Mouse (Mus musculus): ENCODE data around the gene Inip.

Gene Inip

DNA sequence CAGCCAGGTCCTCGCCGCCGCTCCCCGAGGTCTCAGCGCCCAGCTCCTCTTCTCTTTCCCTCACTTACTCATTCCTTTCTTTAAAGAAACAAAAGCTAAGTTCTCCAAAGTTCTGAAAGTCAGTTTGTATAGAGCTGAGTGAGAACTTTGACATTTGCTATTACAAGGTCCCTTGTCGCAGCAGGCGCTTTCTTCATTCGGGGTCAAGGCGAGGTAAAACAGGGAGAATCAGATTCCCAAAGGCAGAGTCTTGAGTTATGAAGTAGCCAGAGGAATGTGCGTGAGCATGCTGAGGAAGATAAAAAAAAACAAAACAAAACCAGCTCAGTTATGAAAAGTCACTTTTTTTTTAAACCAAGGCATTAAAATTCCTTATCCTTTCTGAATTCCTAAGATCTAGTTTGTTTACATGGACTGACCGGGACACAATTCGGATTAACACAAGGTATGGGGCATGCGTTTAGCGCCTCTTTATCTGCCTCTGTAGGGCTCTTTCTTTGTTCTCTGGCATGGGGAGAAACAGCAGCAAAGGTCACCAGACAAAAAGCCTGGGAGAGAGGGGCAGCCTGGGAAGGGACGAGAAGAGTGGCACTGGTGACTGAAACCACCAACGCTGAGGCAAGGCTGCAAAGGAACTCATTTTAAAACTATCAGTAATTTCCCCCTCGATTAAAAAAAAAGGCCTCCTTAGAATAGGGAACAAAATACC is 29.1 kb downstream of the Inip start:
- no peak for DNase-seq (ENCODE audit: low read depth, low spot score)

DNA sequence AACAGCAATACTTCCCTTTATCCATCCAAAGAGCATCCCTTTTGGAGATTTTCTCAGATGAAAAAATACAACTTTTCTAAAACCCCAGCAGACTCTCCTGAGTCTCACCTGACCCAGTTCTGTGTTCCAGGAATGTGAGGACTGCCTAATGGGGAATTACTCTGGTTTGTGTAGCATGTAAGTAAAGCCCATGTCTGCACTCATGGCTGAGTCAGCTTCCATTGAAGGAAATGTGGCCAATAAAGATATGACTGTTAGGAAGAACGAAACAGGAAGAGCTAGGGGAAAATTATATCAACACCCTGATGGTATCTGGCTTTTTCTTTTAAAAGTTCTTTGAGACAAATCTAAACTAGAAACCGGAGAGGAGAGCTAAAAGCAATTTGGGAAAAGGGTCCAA is 33.7 kb downstream of the Inip start:
- no peak for DNase-seq (ENCODE audit: low read depth, low spot score)

DNA sequence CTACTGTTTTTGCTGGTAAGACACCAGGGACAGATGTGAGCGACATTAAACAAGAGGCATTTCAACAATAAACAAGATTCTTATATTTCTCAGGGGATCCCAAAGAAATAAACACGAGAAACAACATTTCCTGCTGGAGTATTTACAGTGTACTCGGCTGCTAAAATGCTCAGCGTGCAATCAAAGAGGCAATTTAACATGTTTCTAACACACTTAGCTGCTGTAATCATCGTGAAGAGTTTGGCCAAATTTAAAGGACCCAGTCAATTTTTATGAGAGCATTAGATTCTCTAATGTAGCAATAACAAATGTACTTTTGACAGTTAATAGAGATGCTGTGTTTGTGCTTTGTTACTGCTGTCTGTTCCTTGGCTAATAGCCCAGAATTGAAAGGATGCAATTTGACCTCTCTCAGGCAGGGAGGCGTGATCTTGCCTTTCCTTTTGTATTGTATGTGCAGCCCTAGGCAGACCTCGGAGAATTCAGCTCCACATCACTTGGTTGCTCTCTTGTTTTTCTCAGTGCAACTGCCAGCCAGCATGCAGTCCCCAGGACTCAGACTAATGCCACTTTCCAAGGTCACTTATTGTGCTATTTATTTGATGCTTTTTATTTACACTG is 35.9 kb downstream of the Inip start:
- no peak for DNase-seq (ENCODE audit: low read depth, low spot score)

DNA sequence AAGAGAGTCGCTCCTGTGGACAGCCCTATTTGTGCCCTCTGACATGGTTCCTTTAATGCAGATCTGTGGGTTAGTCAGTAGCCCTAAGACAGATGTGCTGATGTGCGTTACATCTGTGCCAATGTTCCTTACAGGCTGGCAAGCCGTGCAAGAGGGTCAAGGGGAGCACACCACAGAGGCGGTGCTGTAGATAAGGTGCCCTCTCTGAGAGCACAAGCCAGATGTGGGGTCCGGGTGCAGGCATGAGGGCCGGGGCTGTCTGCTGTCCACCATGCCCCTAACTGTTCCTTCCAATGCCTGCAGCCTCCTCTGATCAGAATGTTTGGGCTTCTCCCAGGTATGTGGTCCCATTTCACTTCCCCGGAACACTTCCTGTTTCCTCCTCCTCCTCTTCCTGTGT is 36.4 kb downstream of the Inip start:
- DNase-seq (ENCODE audit: low read depth, low spot score) = no peak

DNA sequence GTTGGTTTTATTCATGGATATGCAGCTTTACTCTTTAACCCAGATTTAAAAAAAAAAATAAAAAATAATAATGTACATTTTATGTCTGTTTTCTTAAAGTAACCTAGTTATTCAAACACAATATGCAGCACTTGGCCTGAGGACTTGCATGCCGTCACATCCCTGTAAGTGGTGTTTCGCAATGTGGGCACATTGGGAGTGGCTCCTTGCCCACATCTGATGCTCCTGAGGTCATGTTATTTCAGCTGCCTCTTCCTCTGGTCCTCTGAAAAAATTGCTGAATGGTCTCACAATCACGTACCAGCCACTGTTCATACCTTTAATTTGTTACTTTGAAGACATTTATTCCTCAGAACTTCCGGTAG is 40.0 kb downstream of the Inip start:
- no peak for DNase-seq (ENCODE audit: low read depth, low spot score)

DNA sequence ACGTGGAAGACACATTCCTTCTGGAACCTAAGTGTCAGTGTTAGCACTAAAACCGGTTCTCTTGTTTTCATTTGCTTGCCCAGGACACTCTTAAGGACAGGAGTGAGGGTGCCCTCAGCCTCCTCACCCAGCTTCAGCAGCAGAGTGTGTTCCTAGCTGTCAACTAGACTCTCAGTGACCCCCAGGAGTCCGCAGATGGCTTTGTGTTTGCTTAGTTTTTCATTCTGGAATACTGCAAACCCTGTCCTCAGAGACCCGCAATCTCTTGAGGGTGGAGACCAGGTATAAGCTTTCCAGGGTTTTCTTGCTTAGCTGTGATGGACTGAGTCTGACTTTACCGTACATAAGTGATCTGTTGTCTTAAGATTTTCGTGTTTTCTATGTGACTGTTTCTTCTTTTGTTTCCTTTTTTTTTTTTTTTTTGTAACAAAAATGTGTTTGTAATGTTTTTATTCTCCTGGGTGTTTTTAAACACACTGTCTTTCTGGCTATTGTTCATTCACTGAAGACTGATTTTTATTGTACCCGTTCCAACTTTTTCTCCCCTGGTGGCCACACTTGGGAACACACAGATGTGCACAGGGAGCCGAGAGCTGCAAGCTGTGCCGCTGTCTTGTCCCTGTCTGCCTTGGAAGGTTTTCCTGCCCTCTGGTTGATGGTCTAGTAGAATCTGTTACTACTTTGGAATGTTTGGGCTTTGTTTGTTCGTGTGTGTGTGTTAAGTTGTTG is 40.6 kb downstream of the Inip start:
- no peak for DNase-seq (ENCODE audit: low read depth, low spot score)

DNA sequence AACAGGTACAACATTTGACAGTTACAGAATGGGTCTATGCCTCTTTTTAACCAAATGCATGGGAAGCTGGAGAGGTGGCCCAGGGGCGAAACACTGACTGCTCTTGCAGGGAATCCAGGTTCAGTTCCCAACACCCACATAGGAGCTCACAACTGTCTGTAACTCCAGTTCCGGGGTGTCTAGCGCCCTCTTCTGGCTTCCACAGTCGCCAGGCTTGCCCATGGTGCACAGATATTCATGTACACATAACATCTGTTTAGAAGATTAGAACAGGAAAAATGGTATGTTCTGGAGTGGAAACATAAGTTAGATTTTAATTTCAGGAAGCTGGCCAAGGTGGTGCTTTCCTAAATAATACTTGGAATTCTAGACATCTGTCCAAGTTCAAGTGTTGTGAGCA is 41.4 kb downstream of the Inip start:
- no peak for DNase-seq (ENCODE audit: low read depth, low spot score)

DNA sequence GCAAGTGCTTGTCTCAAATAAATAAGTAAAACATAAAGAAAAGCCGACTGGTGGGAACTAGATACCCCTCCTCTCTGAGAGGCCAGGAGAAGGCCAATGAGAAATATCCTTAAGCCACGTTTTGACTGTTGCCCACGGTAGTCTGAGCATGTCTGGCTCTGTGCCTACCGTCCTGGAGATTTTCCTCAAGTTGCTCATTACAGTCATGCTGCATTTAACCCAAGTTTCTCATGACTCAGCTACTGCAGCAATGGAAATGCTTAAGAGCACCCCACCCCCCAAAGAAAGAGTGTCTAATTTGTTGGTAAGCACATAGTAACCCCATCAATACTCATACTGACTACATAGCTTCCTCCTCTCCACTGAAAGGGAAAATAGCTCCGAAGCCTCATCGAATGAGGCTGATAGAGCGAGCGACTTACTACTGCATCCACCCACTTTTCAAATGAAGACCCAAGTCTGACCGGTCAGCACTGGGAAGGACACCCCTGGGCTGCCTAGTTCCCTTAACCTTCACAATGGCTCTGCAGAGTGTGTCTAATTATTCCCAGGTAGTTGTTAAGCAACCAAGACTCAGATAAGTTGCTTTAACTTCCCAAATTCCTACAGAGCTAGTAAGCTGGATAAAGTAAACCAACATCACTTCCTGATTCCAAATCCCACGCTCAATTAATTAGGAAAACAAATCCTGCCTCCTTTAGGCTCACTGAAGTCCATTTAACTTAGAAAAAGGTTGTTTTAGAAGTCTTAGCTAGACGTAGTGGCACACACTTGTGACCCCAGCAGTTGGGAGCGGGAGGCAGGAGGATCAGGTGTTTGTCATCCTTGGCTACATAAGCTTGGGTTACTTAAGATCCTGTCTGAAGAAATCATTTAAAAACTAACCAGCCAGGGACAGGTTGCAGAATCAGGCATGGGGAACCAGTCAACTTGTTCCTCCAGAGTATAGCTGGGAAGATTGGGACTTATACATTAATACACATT is 43.6 kb downstream of the Inip start:
- no peak for DNase-seq (ENCODE audit: low read depth, low spot score)

DNA sequence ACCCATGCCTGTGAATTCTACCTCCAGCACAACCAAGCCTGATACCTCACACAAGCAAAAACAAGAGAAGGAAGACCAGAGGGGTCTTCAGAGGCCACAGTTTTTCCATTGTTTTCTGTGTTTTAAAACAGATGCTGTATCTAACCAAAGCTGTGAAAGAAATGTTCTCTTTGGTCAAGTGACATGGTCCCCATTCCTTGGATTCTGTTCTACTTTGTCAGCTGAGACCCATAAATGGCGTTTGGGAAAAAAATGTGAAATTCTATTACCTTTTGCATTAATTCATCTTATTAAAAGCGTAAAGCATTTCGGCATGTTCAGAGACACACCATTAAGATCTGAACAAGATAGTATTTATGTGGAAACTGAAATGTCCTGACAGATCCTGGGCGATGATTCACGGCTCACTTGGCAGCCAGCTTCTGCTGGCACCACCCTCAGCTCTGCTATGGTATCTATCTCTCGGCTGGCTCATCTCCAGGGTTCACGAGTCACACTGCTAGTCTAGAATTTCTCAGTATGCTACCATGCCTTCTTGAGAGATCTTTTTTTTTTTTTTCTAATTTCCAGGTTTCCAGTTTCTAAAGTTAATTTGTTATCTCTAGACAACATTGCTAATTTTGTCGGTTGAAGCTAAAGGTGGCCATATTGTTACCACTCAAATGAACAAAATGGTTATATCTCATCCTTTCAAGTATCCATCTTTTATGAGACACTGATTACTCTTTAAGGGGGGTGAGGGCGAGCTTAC is 44.9 kb downstream of the Inip start:
- no peak for DNase-seq (ENCODE audit: low read depth, low spot score)

DNA sequence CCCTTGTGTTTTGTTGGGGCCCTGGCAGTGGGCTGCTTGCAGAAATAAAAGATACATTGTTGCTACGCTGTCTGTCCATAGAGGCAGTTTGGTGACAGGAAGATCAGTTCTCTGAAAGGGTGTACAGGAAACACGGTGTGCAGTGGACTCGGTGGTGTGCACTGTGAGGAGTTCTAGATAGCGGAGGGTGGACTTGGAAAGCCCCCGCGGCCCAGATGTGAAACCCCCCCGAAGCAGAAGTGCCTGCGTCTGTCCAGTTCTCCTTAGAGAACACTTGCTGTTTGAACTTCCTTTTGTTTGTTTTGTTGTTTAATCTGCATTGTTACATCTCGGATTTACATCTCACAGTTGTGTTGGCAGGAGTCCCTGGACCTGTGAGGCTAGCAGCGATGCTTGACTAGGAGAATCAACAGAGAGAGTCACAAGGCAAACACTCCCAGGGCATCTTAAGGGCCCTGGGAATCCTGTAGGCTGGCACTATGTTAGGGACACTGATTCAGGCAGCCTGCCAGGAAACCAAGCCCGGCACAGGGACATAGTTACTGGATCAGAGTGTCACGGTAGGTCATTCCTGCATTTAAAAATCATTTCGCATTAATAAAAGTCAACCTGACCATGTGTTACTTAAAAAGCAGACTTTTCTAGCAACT is 47.8 kb downstream of the Inip start:
- no peak for DNase-seq (ENCODE audit: low read depth, low spot score)

DNA sequence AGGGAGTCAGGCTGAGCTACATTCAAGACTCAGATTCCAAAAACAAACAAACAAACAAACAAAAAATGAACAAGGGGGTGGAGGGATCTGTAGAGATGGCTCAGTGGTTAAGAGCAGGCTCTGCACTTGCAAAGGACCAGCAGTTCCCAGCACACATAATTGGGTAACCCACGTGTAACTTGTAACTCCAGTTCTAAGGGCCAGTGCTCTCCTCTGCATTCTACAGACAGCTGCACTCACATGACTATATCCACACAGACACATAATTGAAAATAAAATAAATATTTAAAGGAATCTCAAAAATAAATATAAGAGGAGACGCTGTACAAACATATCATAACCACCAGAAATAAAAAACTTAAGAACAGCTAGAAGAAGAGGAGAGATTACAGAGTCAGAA is 61.5 kb downstream of the Inip start:
- no peak for DNase-seq (ENCODE audit: low read depth, low spot score)

DNA sequence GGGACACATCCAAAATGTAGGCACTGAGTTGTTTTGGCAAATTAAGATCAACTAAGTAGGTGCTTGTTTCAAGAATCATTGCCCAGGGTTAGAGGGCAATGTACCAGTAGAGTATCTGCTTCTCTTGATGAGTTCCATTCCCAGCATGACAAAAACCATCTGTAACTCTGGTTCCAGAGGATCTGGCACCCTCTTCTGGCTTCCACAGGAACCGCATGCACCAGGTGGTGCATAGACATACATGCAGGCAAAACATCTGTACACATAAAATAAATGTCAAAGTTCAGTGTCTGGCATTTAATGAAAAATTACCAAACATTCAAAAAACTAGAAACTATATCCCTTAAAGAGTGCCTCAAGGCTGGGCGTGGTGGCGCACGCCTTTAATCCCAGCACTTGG is 62.1 kb downstream of the Inip start:
- DNase-seq (ENCODE audit: low read depth, low spot score) = no peak

DNA sequence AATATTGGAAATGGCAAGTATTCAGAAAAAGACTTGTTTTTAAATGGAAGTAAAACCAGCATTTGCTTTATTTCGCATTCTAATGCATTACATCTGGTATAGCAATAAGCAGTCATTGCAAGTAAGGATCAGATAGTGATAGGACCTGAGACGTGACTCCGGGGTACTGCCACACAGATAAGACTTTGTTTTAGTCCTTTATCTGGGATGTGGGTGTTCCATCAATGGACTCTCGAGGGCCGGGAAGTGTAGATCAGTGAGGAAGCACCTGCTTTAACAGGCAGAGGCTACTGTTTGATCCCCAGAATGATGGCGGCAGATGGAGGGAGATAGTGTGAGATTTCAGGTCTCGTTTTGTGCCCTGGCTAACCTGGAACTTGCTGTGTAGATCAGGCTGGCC is 69.8 kb downstream of the Inip start:
- no peak for DNase-seq (ENCODE audit: low read depth, low spot score)

DNA sequence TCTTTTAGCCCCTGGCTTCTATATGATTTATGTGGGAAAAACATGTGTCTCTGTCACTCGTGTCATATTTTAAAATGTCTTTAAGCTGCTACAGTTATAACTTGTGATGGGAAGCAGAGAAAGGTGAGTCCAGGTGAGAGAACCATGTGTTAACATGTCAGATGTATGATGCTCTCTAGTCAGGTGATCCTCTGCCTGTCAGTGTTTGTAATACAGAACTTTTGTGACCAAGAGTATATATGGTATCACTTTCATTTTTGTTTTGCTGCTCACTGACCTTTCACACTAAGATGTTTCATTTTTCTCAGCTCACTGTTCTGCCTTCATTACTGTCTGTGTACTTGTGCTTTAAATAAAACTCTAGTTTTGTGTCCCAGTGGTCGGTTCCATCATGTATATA is 72.5 kb downstream of the Inip start:
- DNase-seq (ENCODE audit: low read depth, low spot score) = no peak

DNA sequence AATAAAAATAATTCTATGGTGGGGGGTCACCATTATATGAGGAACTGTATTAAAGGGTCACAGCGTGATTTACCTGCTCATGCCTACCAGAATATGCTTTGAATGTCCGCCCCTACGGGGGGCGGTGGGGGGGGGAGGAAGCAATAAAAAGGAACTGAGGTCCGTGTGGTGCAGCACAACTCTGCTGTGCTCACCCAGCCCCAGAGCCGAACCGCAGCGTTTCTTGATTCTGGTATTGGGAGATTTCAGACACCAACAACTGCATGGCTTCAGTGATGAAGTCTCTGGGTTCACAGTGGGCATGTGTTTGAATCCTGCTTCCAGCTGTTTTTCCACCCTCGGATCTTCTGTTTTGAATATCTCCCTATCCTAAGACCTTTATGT is 73.5 kb downstream of the Inip start:
- no peak for DNase-seq (ENCODE audit: low read depth, low spot score)

DNA sequence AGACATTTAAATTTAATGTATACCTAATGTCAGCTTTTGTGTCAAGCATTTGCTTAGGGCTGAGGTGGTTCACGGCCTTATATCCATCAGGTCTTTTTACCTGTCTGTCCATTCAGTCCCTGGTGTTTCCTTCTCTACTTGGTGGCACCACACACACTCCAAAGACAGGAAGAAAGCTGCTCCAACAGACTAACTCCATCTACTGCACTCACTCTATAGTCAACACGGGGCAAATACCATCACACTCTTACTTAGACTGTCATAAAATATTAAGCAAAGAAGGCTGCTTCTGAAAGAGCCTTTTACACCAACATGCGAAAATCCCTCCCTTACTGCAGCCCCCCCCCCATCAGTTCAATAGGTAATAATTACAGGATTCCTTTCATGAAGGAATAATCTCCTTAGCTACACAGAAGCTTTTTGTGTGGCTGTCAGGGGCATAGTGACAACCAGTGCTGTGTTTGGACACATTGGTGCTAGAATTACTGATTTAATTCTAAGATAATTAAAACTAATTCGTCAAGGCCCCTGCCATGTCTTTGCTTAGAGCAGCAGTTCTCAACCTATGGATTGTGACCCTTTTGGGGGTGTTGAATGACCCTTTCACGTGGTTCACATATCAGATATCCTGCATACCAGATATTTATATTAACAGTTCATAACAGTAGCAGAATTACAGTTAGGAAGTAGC is 74.1 kb downstream of the Inip start:
- no peak for DNase-seq (ENCODE audit: low read depth, low spot score)

DNA sequence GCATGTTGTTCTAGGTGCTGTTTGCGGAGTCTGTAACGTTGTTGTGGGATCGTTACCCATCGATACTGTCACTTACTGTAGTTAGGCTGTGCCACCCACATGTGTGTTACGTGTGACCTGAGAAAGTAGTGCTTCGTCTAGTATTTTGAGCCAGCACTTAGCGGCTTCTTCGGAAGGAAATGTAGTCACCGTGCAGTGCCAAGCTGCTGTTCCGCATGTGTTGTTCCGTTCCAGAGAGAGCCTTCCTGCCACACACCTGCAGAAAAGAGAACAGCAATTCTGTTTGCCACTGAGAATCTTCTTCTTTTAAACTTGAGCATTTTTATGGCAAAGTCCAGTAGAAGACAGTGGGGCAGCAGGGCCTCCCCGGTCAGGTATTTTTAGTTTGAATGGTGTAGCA is 74.9 kb downstream of the Inip start:
- no peak for DNase-seq (ENCODE audit: low read depth, low spot score)

DNA sequence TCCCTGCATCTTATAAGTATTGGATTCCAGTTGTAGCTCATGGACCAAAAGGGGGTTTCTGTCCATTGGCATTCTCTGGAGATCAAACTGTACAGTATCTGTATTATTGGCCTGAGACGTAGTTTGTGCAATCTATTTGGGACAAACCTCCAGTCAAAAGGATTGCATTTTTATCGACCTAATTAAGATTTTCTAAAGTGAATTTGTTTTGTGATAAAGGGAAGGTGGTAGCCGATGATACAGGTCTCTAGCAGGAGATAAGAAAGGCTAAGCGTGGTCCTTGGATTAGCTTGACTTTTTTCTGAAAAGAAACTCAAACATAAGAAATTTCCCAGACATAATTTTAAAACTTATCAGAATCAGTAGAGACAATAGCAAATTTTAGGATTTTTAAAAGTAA is 75.8 kb downstream of the Inip start:
- no peak for DNase-seq (ENCODE audit: low read depth, low spot score)

DNA sequence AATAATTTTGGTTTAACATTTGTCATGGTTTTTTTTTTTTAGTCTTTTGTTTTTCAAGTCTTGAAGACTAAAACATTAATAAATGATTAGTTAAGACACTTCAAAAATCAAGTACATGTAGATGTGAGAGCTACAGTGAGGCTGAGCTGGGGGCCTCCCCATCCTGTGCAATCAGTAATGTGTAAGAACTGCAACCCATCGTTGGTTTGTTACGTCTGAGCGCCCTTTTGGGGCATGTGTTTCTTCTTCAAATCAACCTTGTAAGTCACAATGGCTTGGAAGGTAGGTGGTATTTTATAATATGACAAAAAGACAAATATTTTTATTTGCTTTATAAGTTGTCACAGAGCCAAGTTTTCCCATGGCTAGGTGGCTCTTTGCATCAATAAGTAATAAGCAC is 79.6 kb downstream of the Inip start:
- no peak for DNase-seq (ENCODE audit: low read depth, low spot score)

Measured in c-Kit-negative CD71-positive TER-119-positive erythroid progenitor cells, embryonic 14.5 days (primary cell).